Mouse (Mus musculus) kidney, postnatal 14 days (tissue): ENCODE data around the gene Myof.
A peak's percentile ranks its signal among the peaks of the same experiment; 100 is the strongest.

Experiments
- DNase-seq: peaks from one replicate; pipeline ENCODE4 v3.0.0; 2022; ENCODE audit warnings: mixed read lengths

Myof gene

GRCm38 (mm10) chr19:38038267-38038666 lies 5.1 kb downstream of the Myof start:
- peak; percentile 48 for DNase-seq

DNA sequence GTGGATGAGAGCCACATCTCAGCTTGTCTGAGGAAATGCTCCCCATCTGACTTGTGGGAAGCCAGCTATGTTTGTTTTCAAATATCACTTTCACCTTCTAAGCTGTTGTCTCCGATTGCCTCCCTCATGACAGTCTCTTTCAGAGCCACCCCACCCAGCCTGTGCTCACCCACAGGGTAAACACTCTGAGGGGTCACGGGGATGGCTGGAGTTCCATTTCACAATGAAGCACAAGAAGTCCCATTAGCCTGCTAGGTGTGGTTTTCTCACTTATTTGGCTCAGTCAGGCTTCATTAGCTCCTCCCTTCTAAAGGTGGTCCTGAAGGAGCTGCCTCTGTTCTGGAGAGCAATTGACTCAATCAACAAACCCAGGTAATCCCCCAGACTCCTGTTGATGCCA lies 7.6 kb downstream of the Myof start:
- DNase-seq, result no peak

DNA sequence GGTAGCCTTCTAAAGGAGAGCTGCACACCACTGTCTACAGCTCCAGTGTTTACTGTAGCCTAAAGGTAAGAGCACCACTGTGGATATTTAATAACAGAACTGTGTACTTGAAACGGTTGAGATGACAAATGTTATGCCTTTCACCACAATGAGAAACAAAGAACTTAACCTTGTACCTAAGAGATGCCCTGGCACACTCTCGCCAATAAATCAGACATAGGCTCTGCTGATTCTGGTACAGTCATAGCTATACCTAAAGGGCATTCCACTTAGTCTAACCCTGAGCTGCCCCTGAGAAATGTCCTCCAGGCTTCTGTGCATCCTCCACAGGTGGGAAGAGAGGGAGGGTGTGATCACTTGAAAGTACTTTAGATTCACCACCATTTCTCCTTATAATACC lies 8.7 kb downstream of the Myof start:
- DNase-seq, result no peak

- no peak for DNase-seq
Measured at GRCm38 (mm10) chr19:38033735-38034057, 9.7 kb downstream of the Myof start.

- no peak for DNase-seq
Measured at GRCm38 (mm10) chr19:38032993-38033734, 10.2 kb downstream of the Myof start.

GRCm38 (mm10) chr19:38031144-38031543 lies 12.2 kb downstream of the Myof start:
- DNase-seq, result no peak

DNA sequence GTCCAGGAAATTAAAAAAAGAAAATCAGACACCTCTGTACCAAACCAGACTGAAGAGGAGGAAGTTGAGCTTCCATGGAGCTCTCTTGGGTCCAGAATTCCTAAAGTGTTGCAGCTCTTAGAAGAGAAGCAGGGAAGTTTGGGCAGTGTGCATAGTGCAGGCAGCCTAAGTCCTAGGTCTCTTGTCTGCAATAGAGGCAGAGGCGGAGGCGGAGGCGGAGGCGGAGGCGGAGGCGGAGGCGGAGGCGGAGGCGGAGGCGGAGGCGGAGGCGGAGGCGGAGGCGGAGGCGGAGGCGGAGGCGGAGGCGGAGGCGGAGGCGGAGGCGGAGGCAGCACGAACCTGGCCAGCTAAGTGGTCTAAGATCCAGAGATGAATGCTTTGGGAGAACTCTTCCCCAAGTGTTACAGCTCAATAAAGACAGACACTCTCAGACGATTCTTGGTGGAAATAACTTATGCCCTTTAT lies 12.7 kb downstream of the Myof start:
- peak; percentile 82 for DNase-seq

DNA sequence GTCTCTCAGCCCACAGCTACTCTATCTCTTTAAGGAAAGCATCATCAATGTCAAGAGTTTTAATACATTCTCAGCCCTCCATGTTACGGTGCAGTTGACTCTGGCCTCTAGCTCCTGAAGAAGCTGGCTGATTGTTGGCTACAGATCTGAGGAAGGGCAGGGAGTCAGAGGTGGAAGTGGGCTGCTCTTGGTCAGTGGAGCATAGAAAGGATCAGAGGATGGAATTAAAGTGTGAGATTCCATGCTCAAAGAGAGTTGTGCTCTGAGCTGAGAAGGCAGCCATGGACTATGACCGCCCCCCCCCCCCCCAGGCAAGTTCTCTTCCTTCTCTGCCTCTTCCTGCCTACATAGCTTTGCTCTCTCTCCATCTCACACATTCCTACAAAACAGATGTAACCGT lies 13.5 kb downstream of the Myof start:
- DNase-seq, result peak; percentile 48

DNA sequence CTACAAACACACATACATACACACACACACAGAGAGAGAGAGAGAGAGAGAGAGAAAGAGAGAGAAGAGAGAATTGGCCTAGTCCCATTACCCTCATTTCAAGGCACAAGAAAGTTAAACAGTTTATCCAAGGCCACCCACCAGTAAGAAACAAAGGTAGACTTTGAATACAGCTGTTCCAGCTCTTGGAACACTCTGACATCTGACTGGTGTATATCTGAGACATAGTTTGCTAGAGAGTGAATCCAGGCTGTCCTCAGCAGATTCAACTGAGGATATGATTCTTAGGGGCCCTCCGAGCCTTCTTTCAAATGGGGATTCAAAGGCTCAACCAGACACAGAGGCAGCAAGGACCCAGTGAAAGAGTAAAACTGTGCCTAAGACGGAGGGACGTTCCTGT lies 14.1 kb downstream of the Myof start:
- no peak for DNase-seq

DNA sequence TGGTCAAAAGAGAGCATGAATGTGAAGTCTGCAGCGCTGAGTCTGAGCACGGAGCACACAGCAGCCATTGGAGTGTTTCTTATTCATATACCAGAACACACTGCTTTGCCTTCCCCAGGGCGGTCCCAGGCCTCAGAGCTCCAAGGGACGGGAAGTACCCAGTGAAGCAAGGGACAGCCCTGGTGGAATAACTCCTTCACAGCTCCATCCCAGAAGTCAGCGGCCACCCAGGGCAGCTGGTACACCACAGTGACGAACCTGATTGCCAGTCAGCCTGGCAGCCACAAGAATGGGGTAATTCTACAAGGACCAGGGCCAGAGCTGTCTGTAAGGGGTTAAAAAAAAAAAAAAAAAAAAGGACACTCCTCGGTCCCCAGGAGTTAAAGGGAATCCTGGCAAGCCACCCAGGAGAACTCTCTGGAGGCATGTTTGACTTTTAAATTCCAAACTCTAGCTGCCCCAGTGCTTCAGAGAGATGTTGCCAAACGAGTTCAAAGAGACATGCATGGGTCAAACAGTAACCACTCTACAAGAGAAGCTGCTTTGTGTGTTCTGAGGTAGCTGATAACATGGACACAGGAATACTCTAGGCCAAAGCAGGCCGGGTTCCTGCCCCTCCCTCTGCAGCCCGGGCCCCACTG lies 15.4 kb downstream of the Myof start:
- DNase-seq, result peak; percentile 76

GRCm38 (mm10) chr19:38027389-38027788 lies 16.0 kb downstream of the Myof start:
- no peak for DNase-seq

DNA sequence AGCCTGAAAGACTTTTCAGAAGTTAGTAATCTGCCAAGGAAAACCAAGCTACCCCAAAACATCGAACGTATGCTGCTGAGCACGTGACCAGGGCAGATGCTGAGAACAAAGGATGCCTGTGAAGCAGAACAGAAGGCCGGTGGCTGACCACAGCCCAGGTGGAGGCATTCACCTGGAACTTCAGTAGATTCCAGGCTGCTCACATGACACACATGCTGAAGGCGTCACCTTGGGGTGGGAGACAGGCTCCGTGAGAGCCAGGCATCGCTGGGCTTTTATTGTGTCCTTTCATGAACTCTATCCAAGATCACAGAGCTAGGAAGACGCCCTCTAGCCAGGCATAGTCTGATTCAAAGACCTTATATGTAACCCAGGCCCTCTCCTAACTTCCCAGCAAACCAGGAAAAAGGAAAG lies 17.2 kb downstream of the Myof start:
- peak; percentile 64 for DNase-seq

DNA sequence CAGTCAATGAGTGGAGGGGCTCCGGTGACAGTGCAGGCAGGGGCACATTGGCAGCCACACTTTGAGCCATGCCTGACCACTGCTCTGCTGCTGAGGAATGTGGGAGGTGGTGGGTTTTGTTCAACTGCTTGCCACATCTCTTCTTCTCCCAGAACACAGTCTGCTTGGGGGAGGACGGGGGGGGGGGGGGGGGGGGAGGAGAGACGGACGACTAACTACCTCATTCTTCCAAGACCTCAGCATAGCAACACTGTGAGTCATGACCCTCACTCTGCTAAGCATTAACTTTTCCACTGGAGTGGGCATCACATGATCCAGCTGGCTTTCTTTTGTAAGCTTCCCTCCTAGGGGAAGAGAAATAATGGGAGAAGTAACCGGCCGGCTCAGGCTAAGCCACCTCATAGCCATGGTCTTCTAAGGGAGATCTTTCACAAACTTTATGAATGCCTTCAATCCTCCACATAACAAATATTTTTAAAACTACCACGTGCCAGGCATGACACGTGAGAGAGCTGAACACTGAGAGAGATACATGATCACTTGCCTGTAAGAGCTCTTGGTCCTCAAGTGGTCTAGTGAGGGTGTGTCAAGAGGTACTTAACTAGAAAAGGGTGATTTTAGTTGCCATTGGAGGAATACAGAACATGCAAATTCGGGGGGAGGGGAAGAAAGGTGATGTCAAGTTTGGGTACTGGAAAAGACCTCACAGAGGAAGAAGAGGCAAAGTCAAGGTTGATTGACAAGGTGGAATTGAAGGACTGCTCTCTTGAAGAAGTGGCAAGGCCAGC lies 17.9 kb downstream of the Myof start:
- peak; percentile 86 for DNase-seq

DNA sequence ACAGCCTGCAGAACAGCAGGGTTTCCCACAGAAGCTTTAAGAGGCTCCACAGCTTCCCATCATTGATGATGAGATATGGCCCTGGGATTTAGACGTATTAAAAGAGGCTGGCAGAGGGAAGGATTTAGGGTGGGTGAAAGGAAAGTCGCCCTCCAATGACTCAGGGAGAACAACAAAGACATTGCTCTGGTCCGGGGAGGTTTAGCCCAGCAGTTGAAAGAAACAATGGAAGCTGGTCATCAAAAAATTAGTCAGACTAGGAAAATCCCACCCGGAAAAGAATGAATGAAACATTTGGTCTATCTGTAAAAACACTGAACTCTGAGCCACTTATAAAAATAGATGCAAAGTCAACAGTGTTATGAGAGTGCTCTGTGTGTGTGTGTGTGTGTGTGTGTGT lies 19.8 kb downstream of the Myof start:
- DNase-seq, result no peak

- no peak for DNase-seq
Measured at GRCm38 (mm10) chr19:38022710-38023109, 20.7 kb downstream of the Myof start.

GRCm38 (mm10) chr19:38015873-38016254 lies 27.5 kb downstream of the Myof start:
- DNase-seq, result no peak

DNA sequence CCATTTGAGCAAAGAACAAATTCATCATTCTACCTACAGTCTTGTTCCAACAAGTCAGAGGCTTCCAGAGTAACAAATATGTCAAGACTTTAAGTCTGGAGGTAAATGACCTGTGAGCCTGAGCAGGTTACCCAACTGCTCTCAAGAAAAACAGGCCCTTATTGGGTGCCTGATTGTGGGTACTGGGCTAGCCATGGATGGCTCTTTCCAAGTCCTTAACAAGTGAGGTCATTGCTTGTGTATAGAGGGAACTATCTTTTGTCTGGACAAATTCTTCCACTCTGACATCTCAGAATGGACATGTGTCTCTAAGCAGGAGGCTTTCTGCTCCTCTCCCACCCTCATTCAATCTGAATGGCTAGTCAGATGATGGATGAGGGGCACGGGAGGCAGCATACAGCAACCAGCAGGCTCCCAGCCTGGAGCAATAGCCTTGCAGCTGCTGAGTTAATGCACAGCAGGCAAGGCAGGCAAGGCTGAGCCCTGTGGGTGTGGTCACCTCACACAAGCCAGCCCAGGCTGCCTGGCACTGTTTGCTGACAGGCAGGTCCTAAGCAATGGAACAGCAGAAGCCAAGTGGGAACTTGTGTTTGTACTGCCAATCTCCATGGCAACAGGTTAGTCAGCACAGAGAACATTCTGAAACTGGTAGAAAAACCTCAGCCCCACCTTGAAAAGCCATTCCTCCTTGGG lies 28.1 kb downstream of the Myof start:
- peak; percentile 81 for DNase-seq

DNA sequence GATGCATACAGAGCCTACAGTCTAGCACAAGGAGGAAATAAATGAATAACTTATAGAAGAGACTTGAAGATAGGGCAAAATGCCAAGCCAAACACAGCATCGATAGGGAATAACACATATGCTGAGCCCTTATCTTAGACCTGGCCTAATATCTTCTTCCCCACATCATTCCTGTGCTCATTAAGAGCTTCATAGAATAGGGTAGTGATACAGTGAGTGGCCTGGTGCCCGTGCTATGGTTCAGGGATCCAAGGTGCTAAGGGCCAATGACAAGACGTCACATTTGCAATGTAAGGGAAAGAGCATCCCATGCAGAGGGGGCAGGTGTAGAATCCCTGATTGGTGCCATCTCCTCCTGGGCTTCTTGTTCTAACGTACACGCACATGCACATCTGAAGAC lies 28.9 kb downstream of the Myof start:
- no peak for DNase-seq

DNA sequence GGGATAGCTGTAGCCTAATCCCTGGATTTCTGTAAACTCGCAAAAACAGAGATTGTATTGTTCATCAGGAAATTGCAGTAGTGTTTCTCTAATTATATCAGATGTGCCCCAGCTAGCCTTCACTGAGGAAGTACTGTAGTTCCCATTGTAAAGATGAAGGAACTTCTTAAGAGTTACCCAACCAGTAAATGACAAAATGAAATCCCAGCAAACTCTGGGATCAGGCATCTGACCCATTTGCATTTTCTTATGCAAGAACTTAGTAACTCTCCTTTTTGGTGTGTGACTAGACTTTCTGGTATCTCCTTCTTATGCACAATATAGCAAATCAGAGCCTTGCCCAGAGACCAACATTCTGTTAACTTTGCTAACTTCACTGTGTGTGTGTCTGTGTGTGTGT lies 32.0 kb downstream of the Myof start:
- no peak for DNase-seq

- peak; percentile 25 for DNase-seq
Measured at GRCm38 (mm10) chr19:38004809-38005380, 38.5 kb downstream of the Myof start.

- DNase-seq, result peak; percentile 19
Measured at GRCm38 (mm10) chr19:38003671-38004521, 39.5 kb downstream of the Myof start.

DNA sequence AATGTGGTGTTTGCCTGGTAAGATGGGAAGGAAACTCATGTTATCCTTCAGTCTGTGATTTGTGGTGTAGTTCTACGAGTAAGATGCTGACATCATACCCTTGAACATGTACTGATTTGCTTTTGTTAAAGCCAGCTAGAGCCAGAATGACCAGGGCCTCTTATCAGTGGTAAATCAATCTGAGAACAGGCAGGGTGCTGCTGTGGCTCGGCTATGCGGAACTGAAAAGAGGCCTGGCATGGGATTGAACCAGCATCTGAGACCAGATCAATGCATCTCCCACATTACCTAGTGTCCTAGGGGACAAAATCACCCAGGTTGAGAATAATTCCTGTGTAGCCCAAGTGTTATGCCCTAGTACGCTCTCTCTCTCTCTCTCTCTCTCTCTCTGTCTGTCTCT lies 40.6 kb downstream of the Myof start:
- no peak for DNase-seq
